Mouse (Mus musculus) embryonic facial prominence, embryonic 15.5 days (tissue): ENCODE measurements around the gene Plekha1. TPM values are rescaled to one million over a fixed set of nuclear protein-coding genes. Genes with fewer than 3 reads are reported as not detected.

ENCODE experiments used
- ATAC-seq: fragments of 200-750 bp; cut with Nextera tagmentation; 2 replicates; pipeline ENCODE4 v1.8.0; 2017; ENCODE audit warnings: low read depth, moderate TSS enrichment; ENCODE audit not compliant: insufficient number of reproducible peaks, low FRiP score, low TSS enrichment
- H3K27ac ChIP-seq: fragments of 300-500 bp; sonication (generic); replicated peaks from 2 replicates; pipeline ENCODE4 v1.5.1; 2015; ENCODE audit warnings: mild to moderate bottlenecking, inconsistent platforms
- H3K27me3 ChIP-seq: fragments of 300-500 bp; sonication (generic); 2 replicates; pipeline ENCODE4 v1.6.1; 2015; ENCODE audit warnings: inconsistent platforms
- H3K36me3 ChIP-seq: fragments of 300-500 bp; sonication (generic); 2 replicates; pipeline ENCODE4 v1.6.1; 2015; ENCODE audit warnings: mild to moderate bottlenecking, inconsistent platforms
- H3K4me1 ChIP-seq: fragments of 300-500 bp; sonication (generic); 2 replicates; pipeline ENCODE4 v1.6.1; 2015; ENCODE audit warnings: inconsistent platforms
- H3K4me2 ChIP-seq: fragments of 300-500 bp; sonication (generic); replicated peaks from 2 replicates; pipeline ENCODE4 v1.6.1; 2015; ENCODE audit warnings: mild to moderate bottlenecking, inconsistent platforms
- H3K4me3 ChIP-seq: fragments of 300-500 bp; sonication (generic); replicated peaks from 2 replicates; pipeline ENCODE4 v1.5.1; 2015; ENCODE audit warnings: mild to moderate bottlenecking, inconsistent platforms
- H3K9ac ChIP-seq: fragments of 300-500 bp; sonication (generic); 2 replicates; pipeline ENCODE4 v1.6.1; 2015; ENCODE audit warnings: inconsistent platforms
- H3K9me3 ChIP-seq: fragments of 300-500 bp; sonication (generic); replicated peaks from 2 replicates; pipeline ENCODE4 v1.6.1; 2016; ENCODE audit warnings: inconsistent platforms
- WGBS: fragments of 180-500 bp; shearing (Covaris S2); methylation state at CpG from one replicate; pipeline ENCODE4 v1.1.7; 2015; 5-methylcytosine and 5-hydroxymethylcytosine counted together
- polyA plus RNA-seq: library from polyadenylated mRNA; unstranded; fragments of >200 nt; fragmentation: Nextera tagmentation; extraction: Ambion mirVana; gene quantifications from 2 replicates; pipeline ENCODE4 v1.2.1, GENCODE M21; 2015

Plekha1 gene
- polyA plus RNA-seq, 1 experiment from 2014 or later: 53.4 TPM

DNA sequence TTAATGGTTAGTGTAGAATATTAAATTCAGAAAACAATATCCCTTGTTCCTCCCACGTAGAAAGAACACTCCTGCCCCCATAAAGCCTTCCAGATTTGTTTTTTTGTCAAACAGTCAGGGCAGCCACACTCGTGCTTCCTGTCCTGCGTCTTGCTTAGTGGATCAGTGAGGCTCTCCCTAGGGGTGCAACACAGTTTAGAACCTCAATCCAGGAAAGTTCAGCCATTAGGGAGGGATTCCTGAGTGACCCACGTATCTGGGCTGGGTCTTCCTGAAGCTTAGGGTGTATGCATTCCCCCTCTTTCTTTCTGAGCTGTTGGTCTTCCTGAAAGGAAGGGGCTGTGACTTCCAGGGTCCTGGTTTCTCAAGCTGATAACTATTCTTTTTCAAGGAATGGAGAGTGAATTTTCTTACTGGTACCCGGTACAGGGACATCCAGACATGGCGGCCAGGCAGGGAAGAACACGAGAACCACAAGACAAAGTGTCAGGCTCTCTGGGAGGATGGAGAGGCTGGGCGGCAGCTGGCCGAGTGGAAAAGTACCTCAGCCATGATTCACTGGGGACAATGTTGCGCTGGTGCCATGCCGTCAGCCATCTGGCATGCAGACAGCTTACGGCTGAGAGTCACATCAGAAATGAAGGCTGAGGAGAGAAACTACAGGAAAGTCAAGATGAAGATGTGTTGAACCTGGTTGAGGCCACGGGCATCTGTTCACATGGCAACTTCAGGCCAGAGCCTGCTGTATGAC is 57.6 kb downstream of the Plekha1 start:
- no peaks in the 10 kb centered on the region for H3K36me3 ChIP-seq
- WGBS: 62% methylated on average over 13 of the region's 13 CpGs
- no peak overlapping the region for H3K9ac ChIP-seq
- H3K9me3 ChIP-seq: no peaks in the 10 kb centered on the region
- no peaks in the 10 kb centered on the region for H3K27me3 ChIP-seq
- ATAC-seq: no peak; the same call in 1 of the 2 replicates
- H3K4me2 ChIP-seq: no peak overlapping the region
- no peak overlapping the region for H3K4me3 ChIP-seq
- no peak overlapping the region for H3K27ac ChIP-seq
- H3K4me1 ChIP-seq: no peaks in the 10 kb centered on the region

DNA sequence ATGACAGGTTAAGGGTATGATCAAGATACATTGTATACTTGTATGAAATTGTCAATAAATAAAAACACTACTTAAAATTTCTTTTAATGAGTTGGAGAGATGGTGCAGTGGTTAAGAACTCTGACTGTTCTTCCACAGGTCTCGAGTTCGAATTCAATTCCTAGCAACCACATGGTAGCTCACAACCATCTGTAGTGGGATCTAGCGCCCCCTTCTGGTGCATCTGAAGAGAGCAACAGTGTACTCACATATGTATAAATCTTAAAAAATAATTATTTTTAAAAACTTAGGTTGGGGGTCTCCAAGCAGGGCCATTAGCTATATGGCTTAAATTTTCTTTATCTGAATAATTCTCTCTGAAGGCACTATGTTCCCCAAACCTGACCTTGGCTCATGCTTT is 64.8 kb downstream of the Plekha1 start:
- WGBS: 62% methylated on average over 3 of the region's 3 CpGs

DNA sequence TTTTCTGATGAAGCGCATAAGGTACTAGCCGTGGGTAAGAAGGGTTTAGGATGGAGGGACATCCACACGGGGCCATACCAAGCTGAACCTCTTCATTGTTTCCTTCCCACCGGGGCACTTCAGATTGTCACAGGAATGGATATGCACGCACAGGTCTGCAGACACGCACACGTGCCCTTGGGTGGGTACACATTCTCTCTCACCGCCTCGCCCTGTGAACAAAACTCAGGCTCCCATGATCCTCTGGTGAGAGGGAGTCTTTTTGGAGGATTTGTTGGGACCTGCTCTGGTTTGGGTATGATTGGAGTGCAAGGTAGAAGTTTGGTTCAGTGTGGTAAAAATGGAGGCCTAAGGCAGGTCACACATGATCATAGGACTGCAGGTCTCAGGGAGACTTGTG is 67.4 kb downstream of the Plekha1 start:
- no peaks in the 10 kb centered on the region for H3K9me3 ChIP-seq
- H3K4me3 ChIP-seq: no peak overlapping the region
- no peak overlapping the region for H3K9ac ChIP-seq
- peaks cover 39% of the 10 kb centered on the region for H3K27me3 ChIP-seq
- H3K4me2 ChIP-seq: no peak overlapping the region
- H3K36me3 ChIP-seq: no peaks in the 10 kb centered on the region
- no peak overlapping the region for H3K27ac ChIP-seq
- peaks cover 27% of the 10 kb centered on the region for H3K4me1 ChIP-seq
- WGBS: 75% methylated on average over 9 of the region's 9 CpGs
- no peak for ATAC-seq

More for the DNA sequence above, 64.8 kb downstream of the Plekha1 start:
- Histone ChIP-seq H3K36me3 (no peaks in the 10 kb centered on the region), H3K9ac (no peak overlapping the region), H3K4me3 (no peak overlapping the region), H3K4me2 (no peak overlapping the region), H3K9me3 (no peaks in the 10 kb centered on the region), H3K27ac (no peak overlapping the region), H3K27me3 (peaks cover 21% of the 10 kb centered on the region), H3K4me1 (peaks cover 4% of the 10 kb centered on the region)
- no peak for ATAC-seq

DNA sequence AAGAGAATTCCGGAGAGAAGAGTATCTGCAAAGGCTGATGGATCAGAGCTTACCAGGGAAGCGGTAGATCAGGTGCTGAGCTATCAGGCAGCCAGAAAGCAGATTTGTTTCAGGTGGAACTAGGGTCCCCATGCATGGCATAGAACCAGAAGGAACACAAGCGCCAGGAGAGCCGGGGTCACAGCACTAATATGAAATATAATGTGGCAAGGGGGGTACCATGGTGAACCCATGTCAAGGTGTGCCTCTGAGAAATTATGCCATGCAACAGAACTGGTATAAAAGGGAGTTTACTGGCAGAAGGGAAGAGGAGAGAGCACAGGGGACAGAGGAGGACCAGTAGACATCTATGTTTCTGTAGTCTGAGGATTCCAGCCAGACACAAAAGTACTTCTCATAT is 69.1 kb downstream of the Plekha1 start:
- ATAC-seq: no peak
- no peak overlapping the region for H3K9ac ChIP-seq
- H3K4me2 ChIP-seq: no peak overlapping the region
- 85% methylated on average over 4 of the region's 4 CpGs for WGBS
- H3K4me1 ChIP-seq: peaks cover 27% of the 10 kb centered on the region
- H3K4me3 ChIP-seq: no peak overlapping the region
- no peaks in the 10 kb centered on the region for H3K9me3 ChIP-seq
- H3K27me3 ChIP-seq: peaks cover 53% of the 10 kb centered on the region
- H3K36me3 ChIP-seq: no peaks in the 10 kb centered on the region
- no peak overlapping the region for H3K27ac ChIP-seq

DNA sequence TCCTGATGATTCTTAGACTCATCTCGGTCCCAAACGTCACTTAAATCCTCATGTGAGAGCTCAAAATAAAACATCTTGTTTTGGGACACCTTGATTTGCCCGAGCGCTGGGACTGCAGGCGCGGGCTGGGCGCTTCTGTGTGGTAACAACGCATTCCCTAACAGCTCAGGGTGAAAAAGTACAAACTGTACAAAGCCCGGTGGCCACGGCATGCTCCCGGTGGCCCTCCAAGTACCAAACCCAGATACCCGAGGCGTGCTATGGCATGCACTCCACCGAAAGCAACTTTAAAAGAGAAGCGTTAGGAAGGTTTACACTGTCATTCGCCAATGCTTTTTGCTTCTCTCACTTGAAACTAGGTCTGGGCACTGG is 69.9 kb downstream of the Plekha1 start:
- Histone ChIP-seq H3K9me3 (no peaks in the 10 kb centered on the region), H3K27ac (no peak overlapping the region), H3K4me3 (peak overlapping the region; percentile 57), H3K4me1 (peaks cover 27% of the 10 kb centered on the region), H3K36me3 (no peaks in the 10 kb centered on the region), H3K9ac (0 out of 2 replicates have a peak overlapping the region, but pooled peaks have one; percentile 47), H3K4me2 (peak overlapping the region; percentile 92), H3K27me3 (peaks cover 53% of the 10 kb centered on the region)
- 6% methylated on average over 16 of the region's 16 CpGs for WGBS
- no peak for ATAC-seq

DNA sequence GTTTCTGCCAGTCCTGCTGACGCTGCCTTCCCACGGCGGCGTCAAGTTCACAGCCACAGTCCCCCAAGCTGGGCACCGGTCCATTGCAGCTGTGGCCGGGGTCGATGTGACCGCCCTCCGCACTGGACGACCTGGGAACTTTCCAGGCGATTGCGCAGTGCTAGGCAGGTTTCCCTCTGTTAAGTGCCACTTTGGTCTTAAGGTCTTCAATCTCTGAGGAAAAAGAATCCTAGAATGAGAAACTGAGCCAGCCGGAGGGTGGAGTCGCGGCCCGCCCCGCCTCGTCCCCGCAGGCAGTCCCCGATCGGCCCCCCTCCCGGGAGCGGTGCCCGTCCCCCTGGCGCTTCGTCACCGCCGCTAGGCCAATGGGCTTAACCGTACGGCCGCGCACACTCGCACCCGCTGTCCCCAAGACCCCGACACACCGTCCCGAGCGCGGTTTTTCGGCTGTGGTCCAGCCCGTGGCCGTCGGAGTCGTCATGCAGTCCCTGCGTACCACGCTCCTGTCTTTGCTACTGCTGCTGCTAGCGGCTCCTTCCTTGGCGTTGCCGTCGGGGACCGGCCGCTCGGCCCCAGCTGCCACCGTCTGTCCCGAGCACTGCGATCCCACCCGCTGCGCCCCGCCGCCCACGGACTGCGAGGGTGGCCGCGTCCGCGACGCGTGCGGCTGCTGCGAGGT is 70.4 kb downstream of the Plekha1 start, which contains the start of gene Htra1:
Htra1 (plus strand) TSS at position 319 of the 679 bp plus-strand sequence.
- under 1% methylated on average over 70 of the region's 70 CpGs for WGBS
- Histone ChIP-seq H3K4me2 (peak within 1 kb of the TSS; percentile 92), H3K36me3 (no peaks in the 10 kb centered on the region), H3K9me3 (no peaks in the 10 kb centered on the region), H3K27ac (no peak within 1 kb of the TSS), H3K27me3 (peaks cover 53% of the 10 kb centered on the region), H3K9ac (peak within 1 kb of the TSS; percentile 47), H3K4me1 (peaks cover 27% of the 10 kb centered on the region), H3K4me3 (peak within 1 kb of the TSS; percentile 57)
- peak; percentile 85 for ATAC-seq

DNA sequence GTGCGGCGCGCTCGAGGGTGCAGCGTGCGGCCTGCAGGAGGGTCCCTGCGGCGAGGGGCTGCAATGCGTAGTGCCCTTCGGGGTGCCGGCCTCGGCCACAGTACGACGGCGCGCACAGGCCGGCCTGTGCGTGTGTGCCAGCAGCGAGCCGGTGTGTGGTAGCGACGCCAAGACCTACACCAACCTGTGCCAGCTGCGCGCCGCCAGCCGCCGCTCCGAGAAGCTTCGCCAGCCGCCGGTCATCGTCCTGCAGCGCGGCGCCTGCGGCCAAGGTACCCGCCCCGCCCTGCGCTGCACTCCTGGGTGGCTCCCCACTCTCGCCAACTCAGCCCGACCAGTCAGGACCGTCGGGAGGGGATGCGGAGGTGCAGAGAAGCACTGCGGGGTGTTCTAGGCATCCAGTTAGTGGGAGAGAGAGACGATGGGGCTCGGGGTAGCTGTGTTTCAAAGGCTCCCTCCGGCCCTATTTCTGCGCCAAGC is 71.0 kb downstream of the Plekha1 start:
- Histone ChIP-seq H3K27ac (no peak overlapping the region), H3K4me1 (peaks cover 27% of the 10 kb centered on the region)
- under 1% methylated on average over 49 of the region's 49 CpGs for WGBS

DNA sequence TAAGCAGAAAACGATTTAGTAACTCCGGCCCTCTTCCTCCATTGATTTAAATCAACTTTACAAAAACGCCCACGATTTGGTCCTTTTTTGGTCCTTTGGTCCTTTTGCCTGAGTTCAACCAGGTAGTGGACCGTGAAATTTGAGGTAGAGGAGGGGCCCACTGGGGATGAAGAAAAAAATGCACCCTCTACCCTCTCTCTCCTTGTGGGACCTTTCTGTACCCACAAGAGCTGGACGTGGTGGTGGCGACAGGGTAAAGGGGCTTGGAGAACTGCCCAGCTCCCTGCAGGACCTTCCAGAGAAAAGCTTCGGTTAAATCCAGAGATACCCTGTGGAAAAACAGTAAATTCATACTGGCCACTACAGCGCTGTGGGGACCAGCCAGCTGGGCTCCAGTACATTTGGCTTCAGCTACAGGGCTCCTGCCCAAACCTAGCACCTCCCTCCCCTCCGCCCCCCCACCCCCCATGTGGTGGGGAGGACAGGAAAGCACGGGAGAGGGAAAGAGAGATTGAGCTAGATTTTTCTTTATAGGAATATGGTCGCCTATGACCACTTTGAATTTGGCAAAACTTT is 71.8 kb downstream of the Plekha1 start:
- Histone ChIP-seq H3K36me3 (no peaks in the 10 kb centered on the region), H3K9me3 (no peaks in the 10 kb centered on the region), H3K9ac (no peak overlapping the region), H3K27ac (no peak overlapping the region), H3K27me3 (peaks cover 53% of the 10 kb centered on the region), H3K4me1 (peaks cover 27% of the 10 kb centered on the region), H3K4me2 (peak overlapping the region; percentile 92), H3K4me3 (peak overlapping the region; percentile 57)
- 27% methylated on average over 12 of the region's 12 CpGs for WGBS
- ATAC-seq: no peak

More for the DNA sequence above, 71.0 kb downstream of the Plekha1 start:
- Histone ChIP-seq H3K9me3 (no peaks in the 10 kb centered on the region), H3K9ac (peak overlapping the region; percentile 47), H3K4me2 (peak overlapping the region; percentile 92), H3K4me3 (peak overlapping the region; percentile 57), H3K36me3 (no peaks in the 10 kb centered on the region), H3K27me3 (peaks cover 53% of the 10 kb centered on the region)
- peak; percentile 34; the same call in 1 of the 2 replicates for ATAC-seq

DNA sequence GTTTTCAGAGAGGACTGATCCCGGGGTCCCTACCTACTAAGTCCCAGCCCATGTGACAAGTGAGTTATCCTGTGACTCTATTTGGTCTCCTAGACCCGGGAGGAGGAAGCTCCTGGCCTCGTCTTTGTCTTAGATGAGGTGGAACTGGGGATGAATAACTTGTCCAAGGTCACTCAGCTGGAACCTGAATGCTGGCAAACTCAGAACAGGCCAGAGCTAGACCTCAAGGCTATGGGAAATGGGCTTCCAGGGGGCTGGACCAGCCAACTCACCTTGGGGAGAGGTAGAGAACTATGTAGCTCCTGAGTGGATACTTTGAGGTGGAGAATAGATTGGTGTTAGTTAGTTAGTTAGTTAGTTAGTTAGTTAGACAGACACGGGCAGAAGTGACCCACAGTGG is 72.4 kb downstream of the Plekha1 start:
- Histone ChIP-seq H3K9ac (no peak overlapping the region), H3K4me2 (peak overlapping the region; percentile 92; the same call in 1 of the 2 replicates), H3K36me3 (no peaks in the 10 kb centered on the region), H3K4me3 (no peak overlapping the region), H3K27me3 (peaks cover 52% of the 10 kb centered on the region), H3K4me1 (peaks cover 27% of the 10 kb centered on the region), H3K9me3 (no peaks in the 10 kb centered on the region), H3K27ac (no peak overlapping the region)
- WGBS: 64% methylated on average over 4 of the region's 4 CpGs
- no peak for ATAC-seq

DNA sequence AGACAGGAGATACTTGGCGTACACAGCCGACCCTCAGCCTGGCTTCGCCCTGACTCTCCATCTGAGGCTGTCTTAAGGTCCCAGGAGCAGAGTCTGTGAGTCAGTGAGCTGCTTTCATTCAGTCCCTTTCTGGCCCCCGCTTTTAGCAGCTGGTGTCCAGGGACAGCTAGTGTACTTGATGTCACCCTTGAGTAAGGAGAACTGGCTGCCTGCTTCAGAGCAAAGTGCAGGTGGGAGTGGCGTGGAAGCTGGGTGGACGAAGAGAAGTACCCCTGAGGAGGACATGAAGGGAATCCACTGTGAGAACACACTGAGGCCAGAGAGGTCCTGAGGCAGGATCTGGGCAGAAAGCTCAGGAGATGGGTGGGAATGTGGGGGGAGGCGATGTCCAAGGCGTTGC is 73.3 kb downstream of the Plekha1 start:
- Histone ChIP-seq H3K4me3 (no peak overlapping the region), H3K4me1 (peaks cover 27% of the 10 kb centered on the region), H3K4me2 (no peak overlapping the region), H3K9ac (no peak overlapping the region), H3K27me3 (peaks cover 44% of the 10 kb centered on the region), H3K27ac (no peak overlapping the region), H3K36me3 (no peaks in the 10 kb centered on the region), H3K9me3 (no peaks in the 10 kb centered on the region)
- 89% methylated on average over 8 of the region's 8 CpGs for WGBS
- ATAC-seq: no peak

DNA sequence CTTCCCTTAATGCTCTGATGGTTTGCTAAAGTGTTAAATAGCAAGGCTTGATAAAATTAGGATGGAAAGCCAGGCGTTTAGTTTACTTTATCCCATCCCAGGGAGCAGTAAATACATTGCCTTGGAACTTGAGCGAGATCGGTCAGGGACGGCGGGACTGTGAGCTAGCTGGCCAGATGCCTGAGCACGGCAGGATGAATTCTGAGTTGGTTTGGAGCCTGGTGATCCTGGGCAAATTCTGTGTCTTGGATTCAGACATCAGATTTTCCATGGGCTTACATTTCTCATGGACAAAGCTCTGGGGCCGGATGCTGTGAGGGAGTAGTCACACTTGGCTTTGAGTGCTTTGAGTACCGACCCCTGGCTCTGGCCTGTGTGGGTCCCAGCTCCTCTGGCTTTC is 75.2 kb downstream of the Plekha1 start:
- no peak for ATAC-seq
- Histone ChIP-seq H3K36me3 (no peaks in the 10 kb centered on the region), H3K4me1 (peaks cover 19% of the 10 kb centered on the region), H3K27ac (no peak overlapping the region), H3K27me3 (peaks cover 32% of the 10 kb centered on the region), H3K9me3 (no peaks in the 10 kb centered on the region), H3K4me3 (no peak overlapping the region), H3K4me2 (no peak overlapping the region), H3K9ac (no peak overlapping the region)
- WGBS: 73% methylated on average over 8 of the region's 8 CpGs
